Mouse (Mus musculus): ENCODE data around the gene Avpr1a. TPM values are rescaled to one million over a fixed set of nuclear protein-coding genes. Genes with fewer than 3 reads are reported as not detected.

Avpr1a gene
- total RNA-seq (2014; fragmentation: Nextera tagmentation) (not detected in 2 replicates), total RNA-seq (2017) (not detected in 2 replicates)

DNA sequence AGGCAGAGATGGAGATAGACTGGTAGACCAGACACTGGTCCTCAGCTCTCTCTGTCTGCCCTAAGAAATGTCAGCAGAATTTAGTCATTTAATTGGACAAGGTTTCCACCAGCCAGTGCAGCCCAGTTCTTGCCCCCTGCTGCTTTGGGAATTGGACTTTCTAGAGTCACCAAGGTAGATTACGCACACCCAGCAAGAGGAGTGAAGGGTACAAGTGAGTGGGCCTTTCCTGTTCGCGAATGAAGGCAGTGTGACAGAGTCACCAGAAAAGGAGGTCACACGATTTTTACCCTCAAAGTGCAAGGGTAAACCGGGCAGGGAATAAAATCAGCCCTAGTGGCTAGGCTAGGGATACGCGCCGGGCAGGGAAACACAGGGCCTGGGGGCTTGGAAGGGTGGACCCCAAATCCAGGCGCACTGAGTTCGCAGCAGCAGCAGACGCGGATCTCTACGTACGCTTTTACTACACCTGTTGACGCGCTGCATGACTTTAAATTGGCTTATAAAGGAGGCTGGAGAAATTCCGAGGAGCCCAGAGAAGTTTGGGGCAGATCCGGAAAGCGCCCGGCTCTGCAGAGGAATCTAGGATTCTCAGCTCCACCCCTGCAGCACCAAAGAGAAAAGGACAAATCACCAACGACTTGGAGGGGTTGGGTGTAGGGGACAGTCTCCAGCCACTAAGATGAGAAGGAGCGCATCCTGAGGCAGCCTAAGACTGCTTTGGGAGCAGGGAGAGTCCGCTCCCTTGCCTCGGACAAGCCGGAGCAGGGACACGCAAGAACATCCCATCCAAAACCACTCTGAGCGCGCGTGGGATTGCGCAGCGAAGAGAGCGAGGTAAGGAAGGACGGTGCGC lies at the start of gene Avpr1a:
TSS of gene Avpr1a (plus strand) at position 639 of the 856 bp plus-strand sequence.
- ATAC-seq (replicated peaks; ENCODE audit: low FRiP score, low TSS enrichment, poor library complexity, severe bottlenecking) = 0 out of 2 replicates have a peak, but pooled peaks have one; percentile 27

DNA sequence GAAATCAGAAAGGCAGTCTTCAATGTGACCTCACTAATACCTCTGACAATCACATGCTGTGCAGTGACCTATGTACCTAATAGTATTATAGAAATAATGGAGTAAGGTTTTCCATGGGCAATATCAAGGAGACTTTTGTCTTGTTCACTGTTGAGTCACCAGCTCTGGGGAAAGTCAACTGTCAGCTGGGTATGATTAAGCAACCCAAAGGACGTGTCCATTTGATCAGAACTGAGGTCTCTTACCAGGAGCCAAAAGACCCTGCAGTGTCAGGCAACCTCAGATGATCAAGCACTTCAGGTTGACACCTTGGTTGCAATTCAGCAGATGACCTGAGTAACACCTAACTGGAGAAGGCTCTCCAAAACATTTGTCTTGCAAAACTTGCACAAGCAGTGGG lies 46.0 kb upstream of the Avpr1a start:
- no peak for ATAC-seq (replicated peaks; ENCODE audit: low FRiP score, low TSS enrichment, poor library complexity, severe bottlenecking)

DNA sequence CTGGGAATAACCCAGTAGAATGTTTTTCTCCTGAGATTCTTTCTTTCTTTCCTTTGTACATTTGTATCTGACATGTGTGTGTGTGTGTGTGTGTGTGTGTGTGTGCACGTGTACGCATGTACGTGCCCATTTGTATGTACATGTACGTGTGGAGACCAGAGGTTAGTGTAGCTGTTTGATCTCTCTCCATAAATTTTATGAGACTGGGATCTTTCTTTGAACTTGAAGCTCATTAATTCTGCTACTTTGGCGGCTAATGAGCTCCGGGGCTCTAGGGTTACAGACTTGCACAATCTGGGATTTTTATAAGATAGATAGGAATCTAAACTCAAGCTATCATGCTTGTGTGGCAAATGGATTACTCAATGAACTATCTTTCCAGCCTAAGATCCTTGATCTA lies 42.0 kb upstream of the Avpr1a start:
- no peak for ATAC-seq (replicated peaks; ENCODE audit: low FRiP score, low TSS enrichment, poor library complexity, severe bottlenecking)

DNA sequence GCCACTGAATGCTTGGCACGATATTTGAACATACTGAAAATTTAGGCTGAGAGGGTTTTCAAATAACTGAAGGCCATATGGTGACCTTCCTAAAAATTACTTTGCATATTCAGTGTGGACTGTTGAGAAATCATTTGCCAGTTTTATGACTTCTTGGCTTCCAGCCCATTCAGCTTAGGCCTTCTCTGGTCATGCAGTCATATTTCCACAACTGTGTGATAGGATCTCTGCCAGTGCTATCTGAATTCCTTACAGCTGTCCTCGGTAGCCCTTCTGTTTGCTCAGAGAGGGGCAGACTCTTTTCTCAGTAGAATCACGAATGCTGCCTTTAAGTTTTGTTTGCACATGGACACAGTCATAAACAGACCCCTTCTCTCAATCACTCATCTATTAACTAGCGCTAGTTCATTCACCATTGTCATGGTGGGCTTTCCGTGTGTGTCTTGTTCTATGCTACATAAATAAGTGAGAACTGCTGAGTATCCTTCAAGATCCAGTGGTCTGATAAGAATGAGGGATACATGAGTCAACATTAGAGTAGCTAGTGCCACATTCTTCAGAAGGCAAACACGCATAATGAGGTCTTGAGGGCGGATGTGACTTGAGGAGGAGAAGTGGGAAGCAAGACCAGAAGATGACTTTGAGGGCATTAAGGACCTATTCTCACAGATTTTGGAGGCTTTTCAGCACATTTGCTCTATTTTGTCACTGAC lies 39.4 kb upstream of the Avpr1a start:
- ATAC-seq (replicated peaks; ENCODE audit: low FRiP score, low TSS enrichment, poor library complexity, severe bottlenecking) = no peak

DNA sequence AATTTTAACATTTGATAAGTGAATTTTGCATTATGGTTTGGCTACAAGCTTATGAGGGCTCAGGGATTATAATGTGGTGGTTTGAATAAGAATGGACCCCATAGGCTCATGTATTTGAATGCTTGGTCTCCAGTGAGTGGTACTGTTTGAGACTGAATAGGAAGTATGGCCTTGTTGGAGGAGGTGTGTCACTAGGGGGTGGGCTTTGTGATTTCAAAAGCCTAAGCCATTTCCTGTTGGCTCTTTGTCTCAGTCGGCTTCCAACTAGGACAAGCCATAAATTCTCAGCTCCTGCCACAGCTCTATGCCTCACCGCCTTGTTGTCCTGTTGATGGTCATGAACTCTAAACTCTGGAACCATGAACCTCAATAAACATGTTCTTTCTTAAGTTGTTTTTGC lies 37.5 kb upstream of the Avpr1a start:
- ATAC-seq (replicated peaks; ENCODE audit: low FRiP score, low TSS enrichment, poor library complexity, severe bottlenecking) = no peak

DNA sequence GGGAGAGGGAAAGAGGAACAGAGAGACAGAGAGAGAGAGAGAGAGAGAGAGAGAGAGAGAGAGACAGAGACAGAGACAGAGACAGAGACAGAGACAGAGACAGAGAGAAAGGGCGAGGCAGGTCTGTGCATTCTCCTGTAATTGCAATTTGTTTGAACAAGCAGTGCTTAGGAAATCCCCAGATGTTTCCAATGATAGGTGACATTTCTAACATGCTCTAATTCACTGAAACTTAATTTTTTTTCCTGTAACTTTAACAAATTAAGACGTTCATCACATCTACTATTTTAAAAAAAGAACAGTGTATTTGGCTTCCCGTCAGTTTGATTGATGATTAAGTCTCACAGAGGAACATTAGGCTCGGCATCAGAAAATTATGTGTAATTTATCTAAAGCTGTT lies 15.6 kb upstream of the Avpr1a start:
- no peak for ATAC-seq (replicated peaks; ENCODE audit: low FRiP score, low TSS enrichment, poor library complexity, severe bottlenecking)

DNA sequence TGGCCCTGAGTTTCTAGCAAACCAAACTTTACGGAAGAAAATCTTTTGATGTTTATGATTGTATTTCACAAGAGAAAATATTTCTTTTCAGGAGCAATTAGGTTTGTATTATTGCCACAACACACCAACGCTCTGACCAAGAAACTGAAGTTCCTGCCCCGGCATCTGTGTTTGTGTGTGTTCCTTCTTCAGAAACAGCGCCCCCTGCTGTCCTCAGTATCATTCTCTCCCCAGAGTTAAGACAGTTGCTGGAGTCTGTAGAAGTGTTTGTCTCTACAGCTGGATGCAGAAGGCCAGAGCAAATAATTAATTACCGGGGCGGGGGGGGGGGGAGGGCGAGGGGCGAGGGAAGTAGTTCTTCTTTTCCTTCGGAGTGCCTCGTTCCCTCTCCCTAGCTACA lies 1.0 kb upstream of the Avpr1a start:
- peak; percentile 77 for ATAC-seq (replicated peaks; ENCODE audit: low FRiP score, low TSS enrichment, poor library complexity, severe bottlenecking)

DNA sequence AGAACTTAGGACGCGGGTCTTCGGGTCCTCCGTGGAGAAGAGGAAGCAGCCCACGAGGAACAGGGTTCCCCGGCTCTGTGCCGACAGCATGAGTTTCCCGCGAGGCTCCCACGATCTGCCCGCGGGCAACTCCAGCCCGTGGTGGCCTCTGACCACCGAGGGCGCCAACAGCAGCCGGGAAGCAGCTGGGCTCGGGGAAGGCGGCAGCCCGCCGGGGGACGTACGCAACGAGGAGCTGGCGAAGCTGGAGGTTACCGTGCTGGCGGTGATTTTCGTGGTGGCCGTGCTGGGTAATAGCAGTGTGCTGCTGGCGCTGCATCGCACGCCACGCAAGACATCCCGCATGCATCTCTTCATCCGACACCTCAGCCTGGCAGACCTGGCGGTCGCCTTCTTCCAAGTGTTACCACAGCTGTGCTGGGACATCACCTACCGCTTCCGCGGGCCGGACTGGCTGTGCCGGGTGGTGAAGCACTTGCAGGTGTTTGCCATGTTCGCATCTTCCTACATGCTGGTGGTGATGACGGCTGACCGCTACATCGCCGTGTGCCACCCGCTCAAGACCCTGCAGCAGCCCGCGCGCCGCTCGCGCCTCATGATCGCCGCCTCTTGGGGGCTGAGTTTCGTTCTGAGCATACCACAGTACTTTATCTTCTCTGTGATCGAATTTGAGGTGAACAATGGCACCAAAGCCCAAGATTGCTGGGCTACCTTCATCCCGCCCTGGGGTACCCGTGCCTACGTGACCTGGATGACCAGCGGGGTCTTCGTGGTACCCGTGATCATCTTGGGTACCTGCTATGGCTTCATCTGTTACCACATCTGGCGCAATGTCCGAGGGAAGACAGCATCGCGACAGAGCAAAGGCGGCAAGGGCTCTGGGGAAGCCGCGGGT lies 665 bp downstream of the Avpr1a start:
- peak; percentile 17; the same call in 1 of the 2 replicates for ATAC-seq (replicated peaks; ENCODE audit: low FRiP score, low TSS enrichment, poor library complexity, severe bottlenecking)

DNA sequence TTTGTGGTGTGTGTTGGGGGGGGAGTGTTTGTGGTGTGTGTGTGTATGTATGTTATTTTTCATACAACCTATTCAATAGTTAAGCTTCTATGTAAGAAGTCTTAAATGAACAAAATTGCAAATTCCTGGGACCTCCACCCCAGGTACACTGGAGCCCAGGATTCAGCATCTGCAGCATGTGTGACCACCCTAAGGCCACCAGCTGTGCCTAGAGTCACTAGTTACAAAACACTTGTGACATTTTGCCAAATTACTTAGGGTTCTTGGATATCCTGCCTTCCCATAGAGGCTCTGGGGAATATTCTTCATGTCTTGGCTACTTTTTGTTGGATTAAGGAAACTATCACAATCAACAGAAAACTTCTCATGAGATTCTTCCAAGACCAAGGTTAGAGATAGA lies 1.6 kb downstream of the Avpr1a start:
- ATAC-seq (replicated peaks; ENCODE audit: low FRiP score, low TSS enrichment, poor library complexity, severe bottlenecking) = no peak

DNA sequence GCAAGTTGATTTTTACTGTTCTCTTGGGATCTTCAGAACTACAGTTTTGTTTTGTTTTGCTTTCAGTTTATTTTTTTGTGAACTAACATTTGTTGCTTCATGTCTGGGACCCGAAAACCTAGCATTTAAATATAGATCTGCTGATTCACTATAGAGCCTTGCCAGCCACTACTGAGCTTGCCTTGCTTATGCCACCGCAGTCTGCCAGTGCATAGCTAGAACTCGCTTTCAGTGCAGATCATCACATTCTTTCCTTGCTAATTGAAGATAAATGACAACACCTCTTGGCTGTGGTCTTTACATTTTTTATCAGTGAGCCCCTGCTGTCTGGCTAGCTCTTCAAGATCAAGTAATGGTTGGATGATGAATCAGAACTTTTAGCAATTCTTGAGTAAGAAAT lies 5.2 kb downstream of the Avpr1a start:
- ATAC-seq (replicated peaks; ENCODE audit: low FRiP score, low TSS enrichment, poor library complexity, severe bottlenecking) = peak; percentile 78

DNA sequence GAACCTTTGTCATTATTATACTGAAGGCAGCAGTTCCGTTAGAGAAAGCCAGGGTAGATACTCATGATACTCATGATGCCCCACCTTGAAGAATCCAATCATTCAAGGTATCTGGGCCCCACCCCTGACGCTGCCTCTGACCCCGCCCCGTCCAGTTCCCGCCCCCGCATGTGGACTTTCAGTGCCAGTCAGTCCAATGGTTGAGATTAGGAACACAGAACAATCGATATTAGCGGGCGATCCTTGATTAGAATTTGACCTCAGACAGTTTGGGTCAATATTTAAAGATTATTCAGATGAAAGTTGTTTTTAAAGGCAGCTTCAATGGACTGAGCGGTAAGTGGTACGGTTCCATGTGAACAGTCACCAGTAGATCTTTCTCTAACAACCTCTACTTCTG lies 7.5 kb downstream of the Avpr1a start:
- ATAC-seq (replicated peaks; ENCODE audit: low FRiP score, low TSS enrichment, poor library complexity, severe bottlenecking) = no peak

DNA sequence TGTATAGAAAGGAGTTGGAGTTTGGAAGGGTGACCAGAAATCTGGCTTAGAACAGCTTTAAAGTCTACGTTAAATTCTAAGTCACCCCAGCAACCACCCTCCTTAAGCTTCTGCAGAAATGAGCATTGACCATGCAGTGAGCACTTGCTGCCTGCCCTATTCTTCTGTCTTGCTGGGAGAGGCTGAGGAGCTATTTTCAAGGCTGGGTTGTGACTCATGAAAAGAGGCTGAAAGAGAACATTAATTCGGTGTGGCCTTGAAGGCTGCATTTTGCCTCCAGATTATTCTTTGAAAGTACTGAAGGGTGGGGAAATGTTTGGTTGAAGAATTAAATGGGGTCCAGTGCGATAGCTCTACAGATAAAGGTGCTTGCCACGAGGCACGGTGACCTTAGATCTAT lies 28.5 kb downstream of the Avpr1a start:
- no peak for ATAC-seq (replicated peaks; ENCODE audit: low FRiP score, low TSS enrichment, poor library complexity, severe bottlenecking)

DNA sequence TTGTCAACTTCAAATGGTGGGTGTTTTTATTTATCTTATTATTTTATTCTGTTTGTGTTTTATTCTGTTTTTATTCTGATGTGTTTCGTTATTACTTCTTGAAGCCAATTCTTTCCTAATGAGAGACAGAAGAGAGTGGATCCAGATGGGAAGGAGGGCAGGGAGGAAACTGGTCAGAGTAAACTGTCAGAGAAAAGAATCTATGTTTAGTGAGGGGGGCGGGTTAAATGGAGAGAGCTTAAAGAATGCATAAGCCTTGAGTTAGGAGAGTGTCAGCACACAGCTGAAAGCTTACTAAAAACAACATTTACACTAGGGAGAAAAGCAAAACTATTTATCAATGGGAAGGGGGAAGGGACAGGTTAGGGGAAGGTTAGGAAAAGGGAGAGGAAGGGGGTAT lies 50.3 kb downstream of the Avpr1a start:
- no peak for ATAC-seq (replicated peaks; ENCODE audit: low FRiP score, low TSS enrichment, poor library complexity, severe bottlenecking)

DNA sequence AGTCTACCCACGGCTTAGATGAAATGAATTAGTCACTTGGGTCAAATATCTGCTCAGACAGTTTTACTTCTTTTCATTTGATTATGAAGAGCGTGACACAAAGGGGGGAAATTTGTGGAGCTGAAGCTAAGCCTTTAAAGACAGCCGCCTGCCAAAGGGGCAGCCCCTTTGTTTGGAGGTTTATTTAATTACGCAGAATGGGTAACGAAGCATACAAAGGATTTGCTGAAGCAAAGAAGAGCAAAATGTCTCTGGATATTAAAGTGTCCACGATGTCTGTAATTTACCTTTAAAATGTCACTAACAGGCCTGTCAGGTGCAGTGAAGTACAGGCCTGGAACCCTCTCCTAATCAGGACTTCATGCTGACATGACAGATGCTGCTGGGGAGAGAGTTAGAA lies 51.0 kb downstream of the Avpr1a start:
- no peak for ATAC-seq (replicated peaks; ENCODE audit: low FRiP score, low TSS enrichment, poor library complexity, severe bottlenecking)

Other genes with a start within 250 kb of the Avpr1a start
- gene Ppm1h, start 230.3 kb downstream of the Avpr1a start, total RNA-seq (2014; fragmentation: Nextera tagmentation) = 3.7 and 7.2 TPM in 2 replicates
- 2.8 and 4.8 TPM in 2 replicates for gene Ppm1h, start 230.3 kb downstream of the Avpr1a start, total RNA-seq (2017)